Mouse (Mus musculus) hindbrain, postnatal 0 days (tissue): ENCODE data around the gene Kdm3a. TPM values are rescaled to one million over a fixed set of nuclear protein-coding genes. Genes with fewer than 3 reads are reported as not detected.

Source experiments
- ATAC-seq: fragments of 200-750 bp; cut with Nextera tagmentation; 2 replicates; pipeline ENCODE4 v1.8.0; 2017; ENCODE audit warnings: mild to moderate bottlenecking, moderate TSS enrichment, moderate library complexity
- DNase-seq: peaks from one replicate; pipeline ENCODE4 v3.0.0-alpha.2; 2015; ENCODE audit warnings: low spot score
- H3K27ac ChIP-seq: fragments of 300-500 bp; sonication (generic); 2 replicates; pipeline ENCODE4 v1.5.1; 2014; ENCODE audit warnings: mild to moderate bottlenecking
- H3K27me3 ChIP-seq: fragments of 300-500 bp; sonication (generic); 2 replicates; pipeline ENCODE4 v1.6.1; 2014; ENCODE audit warnings: low read length, mixed read lengths; ENCODE audit not compliant: insufficient read depth
- H3K36me3 ChIP-seq: fragments of 300-500 bp; sonication (generic); 2 replicates; pipeline ENCODE4 v1.6.1; 2014; ENCODE audit warnings: low read length, mixed read lengths; ENCODE audit not compliant: insufficient read depth
- H3K4me1 ChIP-seq: fragments of 300-500 bp; sonication (generic); 2 replicates; pipeline ENCODE4 v1.6.1; 2014; ENCODE audit warnings: antibody characterized with exemption, low read length, mixed read lengths; ENCODE audit not compliant: insufficient read depth
- H3K4me2 ChIP-seq: fragments of 300-500 bp; sonication (generic); 2 replicates; pipeline ENCODE4 v1.6.1; 2014; ENCODE audit warnings: low read depth, mild to moderate bottlenecking, low read length, moderate library complexity, mixed read lengths
- H3K4me3 ChIP-seq: fragments of 300-500 bp; sonication (generic); 2 replicates; pipeline ENCODE4 v1.5.1; 2014; ENCODE audit warnings: low read length
- H3K9ac ChIP-seq: fragments of 300-500 bp; sonication (generic); replicated peaks from 2 replicates; pipeline ENCODE4 v1.6.1; 2014; ENCODE audit warnings: mild to moderate bottlenecking, low read length, moderate library complexity, mixed read lengths
- H3K9me3 ChIP-seq: fragments of 300-500 bp; sonication (generic); 2 replicates; pipeline ENCODE4 v1.6.1; 2016; ENCODE audit warnings: low read length, mixed read lengths
- CTCF ChIP-seq: IDR thresholded peaks from 2 replicates; pipeline ENCODE4 v1.5.1; 2016; ENCODE audit warnings: antibody characterized with exemption, control low read depth, low read depth
- WGBS: fragments of 180-500 bp; shearing (Covaris S2); extraction: QIAGEN DNeasy Blood & Tissue Kit; methylation state at CpG from one replicate; pipeline ENCODE4 v1.1.7; 2014; 5-methylcytosine and 5-hydroxymethylcytosine counted together
- polyA plus RNA-seq: library from polyadenylated mRNA; unstranded; fragments of >200 nt; fragmentation: Nextera tagmentation; extraction: Ambion mirVana; gene quantifications from 2 replicates; pipeline ENCODE4 v1.2.1, GENCODE M21; 2015
- total RNA-seq: library from RNA; depleted of rRNA; stranded (reverse); fragments of >200 nt; gene quantifications from 2 replicates; pipeline ENCODE4 v1.2.3, GENCODE M21; 2014

The Kdm3a gene
- total and polyA plus RNA-seq, 2 experiments from 2014 or later: 17.9 to 26.3 TPM

- no peak; the same call in 1 of the 2 replicates for ATAC-seq
- WGBS: 1% methylated on average over 40 of the region's 41 CpGs
- peak overlapping the region; percentile 75 for H3K9ac ChIP-seq
- H3K36me3 ChIP-seq: no peaks in the 10 kb centered on the region; the same call in 1 of the 2 replicates
- H3K27ac ChIP-seq: peak overlapping the region; percentile 100
- peak overlapping the region; percentile 64 for H3K4me3 ChIP-seq
- no peak for TF ChIP-seq CTCF
- H3K4me2 ChIP-seq: peak overlapping the region; percentile 81
- DNase-seq: no peak
- no peaks in the 10 kb centered on the region for H3K9me3 ChIP-seq
- no peaks in the 10 kb centered on the region for H3K27me3 ChIP-seq
- peaks cover 13% of the 10 kb centered on the region for H3K4me1 ChIP-seq
These were observed 333 bp downstream of the Kdm3a start for GRCm38 (mm10) chr6:71632486-71632828.

GRCm38 (mm10) chr6:71631706-71632461, 906 bp downstream of the Kdm3a start:
- peak; percentile 55 for DNase-seq
- TF ChIP-seq CTCF: no peak
- H3K4me2 ChIP-seq: peak overlapping the region; percentile 81
- peaks cover 13% of the 10 kb centered on the region for H3K4me1 ChIP-seq
- H3K9me3 ChIP-seq: no peaks in the 10 kb centered on the region
- peak overlapping the region; percentile 64 for H3K4me3 ChIP-seq
- WGBS: 1% methylated on average over 41 of the region's 42 CpGs
- no peak for ATAC-seq
- H3K27me3 ChIP-seq: no peaks in the 10 kb centered on the region
- no peaks in the 10 kb centered on the region; the same call in 1 of the 2 replicates for H3K36me3 ChIP-seq
- H3K27ac ChIP-seq: peak overlapping the region; percentile 100
- H3K9ac ChIP-seq: peak overlapping the region; percentile 75

- H3K9ac ChIP-seq: no peak overlapping the region
- H3K4me2 ChIP-seq: peak overlapping the region; percentile 81
- DNase-seq (no peak), ATAC-seq (no peak)
- no peaks in the 10 kb centered on the region; the same call in 1 of the 2 replicates for H3K36me3 ChIP-seq
- peak overlapping the region; percentile 64 for H3K4me3 ChIP-seq
- H3K27me3 ChIP-seq: no peaks in the 10 kb centered on the region
- H3K4me1 ChIP-seq: peaks cover 13% of the 10 kb centered on the region
- H3K9me3 ChIP-seq: no peaks in the 10 kb centered on the region
- TF ChIP-seq CTCF: no peak
- H3K27ac ChIP-seq: no peak overlapping the region
- WGBS: 8% methylated on average over 2 of the region's 2 CpGs
These were observed 1.6 kb downstream of the Kdm3a start for GRCm38 (mm10) chr6:71631196-71631595.

- Histone ChIP-seq H3K27ac (no peak overlapping the region), H3K9ac (no peak overlapping the region), H3K4me3 (no peak overlapping the region), H3K4me2 (no peak overlapping the region), H3K36me3 (peaks cover 11% of the 10 kb centered on the region), H3K9me3 (no peaks in the 10 kb centered on the region), H3K27me3 (no peaks in the 10 kb centered on the region), H3K4me1 (peaks cover 13% of the 10 kb centered on the region)
- ATAC-seq (no peak), DNase-seq (no peak)
- no peak for TF ChIP-seq CTCF
These were observed 5.5 kb downstream of the Kdm3a start for GRCm38 (mm10) chr6:71627325-71627724.

- Histone ChIP-seq H3K4me3 (no peak overlapping the region), H3K36me3 (peaks cover 11% of the 10 kb centered on the region)
These were observed 6.8 kb downstream of the Kdm3a start for GRCm38 (mm10) chr6:71625984-71626383.

GRCm38 (mm10) chr6:71624723-71625122, 8.1 kb downstream of the Kdm3a start:
- Histone ChIP-seq H3K36me3 (peaks cover 12% of the 10 kb centered on the region), H3K4me3 (no peak overlapping the region), H3K4me2 (no peak overlapping the region), H3K4me1 (no peaks in the 10 kb centered on the region), H3K9ac (no peak overlapping the region), H3K27me3 (no peaks in the 10 kb centered on the region), H3K27ac (no peak overlapping the region), H3K9me3 (no peaks in the 10 kb centered on the region)
- ATAC-seq (no peak), DNase-seq (no peak)
- no peak for TF ChIP-seq CTCF

More at GRCm38 (mm10) chr6:71625984-71626383, 6.8 kb downstream of the Kdm3a start:
- H3K4me1 ChIP-seq: peaks cover 6% of the 10 kb centered on the region
- no peak overlapping the region for H3K27ac ChIP-seq
- no peak for ATAC-seq
- no peak for DNase-seq
- no peak overlapping the region for H3K9ac ChIP-seq
- no peaks in the 10 kb centered on the region for H3K9me3 ChIP-seq
- H3K4me2 ChIP-seq: no peak overlapping the region
- TF ChIP-seq CTCF: no peak
- WGBS: 93% methylated on average over 2 of the region's 2 CpGs
- H3K27me3 ChIP-seq: no peaks in the 10 kb centered on the region

GRCm38 (mm10) chr6:71621981-71622380, 10.8 kb downstream of the Kdm3a start:
- 63% methylated on average over 5 of the region's 5 CpGs for WGBS
- TF ChIP-seq CTCF: no peak
- Histone ChIP-seq H3K4me1 (no peaks in the 10 kb centered on the region), H3K9me3 (no peaks in the 10 kb centered on the region), H3K9ac (no peak overlapping the region), H3K4me2 (no peak overlapping the region), H3K27me3 (no peaks in the 10 kb centered on the region), H3K36me3 (peaks cover 28% of the 10 kb centered on the region), H3K4me3 (no peak overlapping the region), H3K27ac (no peak overlapping the region)
- DNase-seq: no peak
- no peak for ATAC-seq
